Mouse (Mus musculus): ENCODE measurements around the gene Nrg3. TPM values are rescaled to one million over a fixed set of nuclear protein-coding genes. Genes with fewer than 3 reads are reported as not detected.

The Nrg3 gene
- polyA plus RNA-seq, 1 experiment, result not detected

- TF ChIP-seq USF1 (IDR thresholded peaks at IDR 0.05; ENCODE audit: low read depth), result no peak
- TF ChIP-seq TCF12 (IDR thresholded peaks at IDR 0.05; ENCODE audit: insufficient read depth, poor library complexity, severe bottlenecking), result no peak
- no peak for TF ChIP-seq POLR2AphosphoS2 (IDR thresholded peaks at IDR 0.05; ENCODE audit: insufficient read length, low read depth)
- peak; percentile 90 for TF ChIP-seq CEBPB (IDR thresholded peaks at IDR 0.05; ENCODE audit: insufficient read depth, poor library complexity, severe bottlenecking)
- no peak for TF ChIP-seq TCF3 (IDR thresholded peaks at IDR 0.05; ENCODE audit: insufficient read length, low read depth)
- TF ChIP-seq REST (IDR thresholded peaks at IDR 0.05; ENCODE audit: insufficient read depth, insufficient read length), result no peak
- TF ChIP-seq MAX (IDR thresholded peaks at IDR 0.05; ENCODE audit: low read depth), result peak; percentile 80
- peak overlapping the region; percentile 5 for H3K4me3 ChIP-seq
- no peak overlapping the region for H3ac ChIP-seq (ENCODE audit: control insufficient read depth, insufficient read length)
- peak overlapping the region; percentile 57 for H3K4me2 ChIP-seq (ENCODE audit: low read depth)
- H3K36me3 ChIP-seq (ENCODE audit: control insufficient read depth, insufficient read depth), result no peaks in the 10 kb centered on the region
- H3K79me2 ChIP-seq (ENCODE audit: control insufficient read depth, insufficient read depth), result no peaks in the 10 kb centered on the region
- no peaks in the 10 kb centered on the region for H3K27me3 ChIP-seq (ENCODE audit: control insufficient read depth, insufficient read depth, insufficient read length)
Measured at GRCm38 (mm10) chr14:39191946-39192345, 280.9 kb downstream of the Nrg3 start.

- TF ChIP-seq POLR2A (IDR thresholded peaks at IDR 0.05; ENCODE audit: insufficient read length, low read depth), result no peak
- TF ChIP-seq E2F4 (IDR thresholded peaks at IDR 0.05; ENCODE audit: insufficient read depth), result no peak
- TF ChIP-seq MAX (IDR thresholded peaks at IDR 0.05; ENCODE audit: low read depth), result no peak
- no peak for TF ChIP-seq POLR2AphosphoS2 (IDR thresholded peaks at IDR 0.05; ENCODE audit: insufficient read length, low read depth)
- TF ChIP-seq TCF3 (IDR thresholded peaks at IDR 0.05; ENCODE audit: insufficient read length, low read depth), result no peak
- no peak for TF ChIP-seq MYOG (IDR thresholded peaks at IDR 0.05; ENCODE audit: control insufficient read depth in 1 of 3, insufficient read depth in 1 of 3, insufficient read length in 2 of 3, low read depth in 2 of 3)
- no peak for TF ChIP-seq SRF (IDR thresholded peaks at IDR 0.05; ENCODE audit: control insufficient read depth, insufficient read length, low read depth)
- no peak for TF ChIP-seq MYOD1 (IDR thresholded peaks at IDR 0.05; ENCODE audit: control insufficient read depth in 1 of 3, insufficient read length in 2 of 3, low read depth in 2 of 3)
- no peak for TF ChIP-seq CEBPB (IDR thresholded peaks at IDR 0.05; ENCODE audit: insufficient read depth, poor library complexity, severe bottlenecking)
- TF ChIP-seq TCF12 (IDR thresholded peaks at IDR 0.05; ENCODE audit: insufficient read depth, poor library complexity, severe bottlenecking), result no peak
- TF ChIP-seq REST (IDR thresholded peaks at IDR 0.05; ENCODE audit: insufficient read depth, insufficient read length), result no peak
- no peak for TF ChIP-seq USF1 (IDR thresholded peaks at IDR 0.05; ENCODE audit: low read depth)
Measured at GRCm38 (mm10) chr14:39173709-39174108, 299.2 kb downstream of the Nrg3 start.

GRCm38 (mm10) chr14:39160140-39160539, 312.7 kb downstream of the Nrg3 start:
- H3K36me3 ChIP-seq (ENCODE audit: control insufficient read depth, insufficient read depth), result no peaks in the 10 kb centered on the region
- no peak overlapping the region for H3K4me3 ChIP-seq
- H3K79me2 ChIP-seq (ENCODE audit: control insufficient read depth, insufficient read depth), result no peaks in the 10 kb centered on the region
- H3ac ChIP-seq (ENCODE audit: control insufficient read depth, insufficient read length), result no peak overlapping the region
- TF ChIP-seq MYOD1 (IDR thresholded peaks at IDR 0.05; ENCODE audit: control insufficient read depth in 1 of 3, insufficient read length in 2 of 3, low read depth in 2 of 3) (no peak), POLR2A (IDR thresholded peaks at IDR 0.05; ENCODE audit: insufficient read length, low read depth) (no peak), POLR2AphosphoS2 (IDR thresholded peaks at IDR 0.05; ENCODE audit: insufficient read length, low read depth) (no peak), MAX (IDR thresholded peaks at IDR 0.05; ENCODE audit: low read depth) (no peak), REST (IDR thresholded peaks at IDR 0.05; ENCODE audit: insufficient read depth, insufficient read length) (no peak), TCF3 (IDR thresholded peaks at IDR 0.05; ENCODE audit: insufficient read length, low read depth) (no peak), SRF (IDR thresholded peaks at IDR 0.05; ENCODE audit: control insufficient read depth, insufficient read length, low read depth) (no peak), USF1 (IDR thresholded peaks at IDR 0.05; ENCODE audit: low read depth) (no peak), CEBPB (IDR thresholded peaks at IDR 0.05; ENCODE audit: insufficient read depth, poor library complexity, severe bottlenecking) (no peak), MYOG (IDR thresholded peaks at IDR 0.05; ENCODE audit: control insufficient read depth in 1 of 3, insufficient read depth in 1 of 3, insufficient read length in 2 of 3, low read depth in 2 of 3) (no peak), E2F4 (IDR thresholded peaks at IDR 0.05; ENCODE audit: insufficient read depth) (no peak), TCF12 (IDR thresholded peaks at IDR 0.05; ENCODE audit: insufficient read depth, poor library complexity, severe bottlenecking) (no peak)
- no peak overlapping the region for H3K4me2 ChIP-seq (ENCODE audit: low read depth)
- no peaks in the 10 kb centered on the region for H3K27me3 ChIP-seq (ENCODE audit: control insufficient read depth, insufficient read depth, insufficient read length)

More at GRCm38 (mm10) chr14:39173709-39174108, 299.2 kb downstream of the Nrg3 start:
- no peaks in the 10 kb centered on the region for H3K36me3 ChIP-seq (ENCODE audit: control insufficient read depth, insufficient read depth)
- no peaks in the 10 kb centered on the region for H3K79me2 ChIP-seq (ENCODE audit: control insufficient read depth, insufficient read depth)
- H3K4me3 ChIP-seq, result no peak overlapping the region
- no peaks in the 10 kb centered on the region for H3K27me3 ChIP-seq (ENCODE audit: control insufficient read depth, insufficient read depth, insufficient read length)
- H3ac ChIP-seq (ENCODE audit: control insufficient read depth, insufficient read length), result no peak overlapping the region
- H3K4me2 ChIP-seq (ENCODE audit: low read depth), result no peak overlapping the region

- Histone ChIP-seq H3K4me3 (no peak overlapping the region), H3K4me2 (ENCODE audit: low read depth) (no peak overlapping the region), H3ac (ENCODE audit: control insufficient read depth, insufficient read length) (no peak overlapping the region), H3K27me3 (ENCODE audit: control insufficient read depth, insufficient read depth, insufficient read length) (no peaks in the 10 kb centered on the region), H3K79me2 (ENCODE audit: control insufficient read depth, insufficient read depth) (no peaks in the 10 kb centered on the region), H3K36me3 (ENCODE audit: control insufficient read depth, insufficient read depth) (no peaks in the 10 kb centered on the region)
- no peak for TF ChIP-seq MAX (IDR thresholded peaks at IDR 0.05; ENCODE audit: low read depth)
- no peak for TF ChIP-seq SRF (IDR thresholded peaks at IDR 0.05; ENCODE audit: control insufficient read depth, insufficient read length, low read depth)
- TF ChIP-seq REST (IDR thresholded peaks at IDR 0.05; ENCODE audit: insufficient read depth, insufficient read length), result no peak
- no peak for TF ChIP-seq TCF12 (IDR thresholded peaks at IDR 0.05; ENCODE audit: insufficient read depth, poor library complexity, severe bottlenecking)
- TF ChIP-seq MYOD1 (IDR thresholded peaks at IDR 0.05; ENCODE audit: control insufficient read depth in 1 of 3, insufficient read length in 2 of 3, low read depth in 2 of 3), result no peak
- TF ChIP-seq E2F4 (IDR thresholded peaks at IDR 0.05; ENCODE audit: insufficient read depth), result no peak
- TF ChIP-seq MYOG (IDR thresholded peaks at IDR 0.05; ENCODE audit: control insufficient read depth in 1 of 3, insufficient read depth in 1 of 3, insufficient read length in 2 of 3, low read depth in 2 of 3), result no peak
Measured at GRCm38 (mm10) chr14:39155462-39155861, 317.4 kb downstream of the Nrg3 start.

- H3K79me2 ChIP-seq (ENCODE audit: control insufficient read depth, insufficient read depth), result no peaks in the 10 kb centered on the region
- H3K27me3 ChIP-seq (ENCODE audit: control insufficient read depth, insufficient read depth, insufficient read length), result no peaks in the 10 kb centered on the region
- H3K4me3 ChIP-seq, result no peak overlapping the region
- H3K4me2 ChIP-seq (ENCODE audit: low read depth), result no peak overlapping the region
- no peaks in the 10 kb centered on the region for H3K36me3 ChIP-seq (ENCODE audit: control insufficient read depth, insufficient read depth)
- H3ac ChIP-seq (ENCODE audit: control insufficient read depth, insufficient read length), result no peak overlapping the region
- TF ChIP-seq CEBPB (IDR thresholded peaks at IDR 0.05; ENCODE audit: insufficient read depth, poor library complexity, severe bottlenecking) (no peak), POLR2A (IDR thresholded peaks at IDR 0.05; ENCODE audit: insufficient read length, low read depth) (no peak), REST (IDR thresholded peaks at IDR 0.05; ENCODE audit: insufficient read depth, insufficient read length) (no peak), POLR2AphosphoS2 (IDR thresholded peaks at IDR 0.05; ENCODE audit: insufficient read length, low read depth) (no peak), SRF (IDR thresholded peaks at IDR 0.05; ENCODE audit: control insufficient read depth, insufficient read length, low read depth) (no peak), TCF12 (IDR thresholded peaks at IDR 0.05; ENCODE audit: insufficient read depth, poor library complexity, severe bottlenecking) (no peak), MAX (IDR thresholded peaks at IDR 0.05; ENCODE audit: low read depth) (no peak), MYOG (IDR thresholded peaks at IDR 0.05; ENCODE audit: control insufficient read depth in 1 of 3, insufficient read depth in 1 of 3, insufficient read length in 2 of 3, low read depth in 2 of 3) (no peak), E2F4 (IDR thresholded peaks at IDR 0.05; ENCODE audit: insufficient read depth) (no peak)
Measured at GRCm38 (mm10) chr14:39129766-39130165, 343.1 kb downstream of the Nrg3 start.

Measured in myocyte (in vitro differentiated cells).